Mouse (Mus musculus) lung, postnatal 0 days (tissue): ENCODE measurements at regions not wholly inside any gene's neighbourhood (a gene's known extent, or its start where the extent isn't known, plus 50 kb on each side); places are given as distances from the start of the nearest gene placed in this dataset.

ENCODE experiments used
- CTCF ChIP-seq: IDR thresholded peaks from 2 replicates; pipeline ENCODE4 v1.5.1; 2016; ENCODE audit warnings: antibody characterized with exemption, mild to moderate bottlenecking
- EP300 ChIP-seq: IDR thresholded peaks from 2 replicates; pipeline ENCODE4 v1.6.1; 2016; ENCODE audit warnings: antibody characterized with exemption, mild to moderate bottlenecking, control low read depth

DNA sequence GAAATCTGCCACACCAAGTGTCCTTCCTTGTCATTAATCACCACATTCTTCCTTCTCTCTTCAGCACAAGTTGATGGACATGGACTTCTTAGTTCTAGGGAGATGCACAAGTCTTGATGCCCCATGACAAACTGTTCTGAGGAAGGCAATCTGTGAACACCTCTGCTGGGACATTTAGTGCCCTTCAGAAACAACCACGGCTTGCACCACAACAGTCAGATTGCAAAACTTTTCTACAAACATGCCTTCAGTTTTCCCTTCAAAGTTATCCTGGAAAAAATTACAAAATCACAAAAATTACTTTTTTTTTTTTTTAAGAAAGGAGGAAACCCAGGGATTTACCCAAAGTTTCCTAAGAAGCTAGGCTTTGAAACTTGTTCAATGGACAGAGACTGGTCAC is 291.5 kb downstream of the Tshz3 start:
- TF ChIP-seq CTCF (no peak), EP300 (peak; percentile 68)
